Mouse (Mus musculus) Patski (cell line): ENCODE measurements around the gene Rsl24d1. TPM values are rescaled to one million over a fixed set of nuclear protein-coding genes. Genes with fewer than 3 reads are reported as not detected.

ENCODE experiments used
- ATAC-seq: fragments of 100-300 bp; one replicate; pipeline ENCODE4 v1.8.0; 2021
- CTCF ChIA-PET: fragments of 350-600 bp; sonication (Branson Sonifier 250); formaldehyde crosslinking; loops from one replicate; lab custom pipeline; 2022; ENCODE audit warnings: inconsistent platforms; lab: Charles Lee
- POLR2A ChIA-PET: fragments of 350-600 bp; sonication (Branson Sonifier 250); formaldehyde crosslinking; loops from one replicate; lab custom pipeline; 2022; ENCODE audit warnings: antibody characterized with exemption, inconsistent platforms; lab: Charles Lee
- DNase-seq: peaks from one replicate; pipeline ENCODE4 v3.0.0-alpha.2; 2011; ENCODE audit warnings: low read depth, low spot score
- H3K27me3 ChIP-seq: fragments of 371-371 bp; one replicate; pipeline ENCODE4 v1.5.1; 2021
- CTCF ChIP-seq: fragments of 100-300 bp; IDR thresholded peaks from one replicate; pipeline ENCODE4 v1.5.1; 2021
- in situ Hi-C: fragments of 300-500 bp; cut with MboI; formaldehyde crosslinking; loops from 3 replicates; pipeline ENCODE4 v1.11.1; 2018; ENCODE audit warnings: low pct_unique_long_range_greater_than_20kb, mixed read lengths
- polyA plus RNA-seq: library from polyadenylated mRNA; unstranded; gene quantifications from one replicate; pipeline ENCODE4 v1.2.3, GENCODE M21; 2021

The Rsl24d1 gene
- polyA plus RNA-seq, 1 experiment from 2014 or later = 52.1 TPM

- TF ChIP-seq CTCF = no peak
- CTCF ChIA-PET = no interaction called here
- no peaks in the 10 kb centered on the region for H3K27me3 ChIP-seq
- DNase-seq (peak; percentile 13), ATAC-seq (peak; percentile 60)
- in situ Hi-C loops = no loop called here
- POLR2A ChIA-PET = no interaction called here
Measured at GRCm38 (mm10) chr9:73129875-73130274, 16.6 kb downstream of the Rsl24d1 start.

GRCm38 (mm10) chr9:73130529-73130928 lies 17.3 kb downstream of the Rsl24d1 start:
- peak; percentile 33 for ATAC-seq
- ChIA-PET CTCF (no interaction called here), POLR2A (no interaction called here)
- no peak for TF ChIP-seq CTCF
- in situ Hi-C loops = no loop called here
- no peak for DNase-seq
- no peaks in the 10 kb centered on the region for H3K27me3 ChIP-seq

- H3K27me3 ChIP-seq = peaks cover 3% of the 10 kb centered on the region
- in situ Hi-C loops = no loop called here
- ChIA-PET CTCF (no interaction called here), POLR2A (no interaction called here)
- DNase-seq (no peak), ATAC-seq (no peak)
- no peak for TF ChIP-seq CTCF
Measured at GRCm38 (mm10) chr9:73137341-73137886, 24.2 kb downstream of the Rsl24d1 start.

GRCm38 (mm10) chr9:73154347-73154746 lies 41.1 kb downstream of the Rsl24d1 start:
- DNase-seq = no peak
- no peaks in the 10 kb centered on the region for H3K27me3 ChIP-seq
- no peak for ATAC-seq
- in situ Hi-C loops = loop anchor here (25.0 kb wide), 1 partner anchor 408 kb away; no protein-coding TSS in a partner anchor
- POLR2A ChIA-PET = no interaction called here
- CTCF ChIA-PET = no interaction called here
- peak; percentile 5 for TF ChIP-seq CTCF

- ChIA-PET CTCF (no interaction called here), POLR2A (interaction anchor here (0.6 kb wide), 1 partner anchor 847 kb away, joined by 3 read pairs; no protein-coding TSS in a partner anchor)
- DNase-seq = no peak
- ATAC-seq = no peak
- H3K27me3 ChIP-seq = no peaks in the 10 kb centered on the region
- in situ Hi-C loops = loop anchor here (25.0 kb wide), 1 partner anchor 404 kb away; no protein-coding TSS in a partner anchor
- no peak for TF ChIP-seq CTCF
Measured at GRCm38 (mm10) chr9:73157968-73158367, 44.7 kb downstream of the Rsl24d1 start.

GRCm38 (mm10) chr9:73159265-73159664 lies 46.0 kb downstream of the Rsl24d1 start:
- ChIA-PET CTCF (interaction anchor here (0.9 to 1.4 kb wide), 2 partner anchors 11 to 19 kb away, joined by 3 read pairs; no protein-coding TSS in a partner anchor), POLR2A (no interaction called here)
- no peak for DNase-seq
- ATAC-seq = no peak
- H3K27me3 ChIP-seq = no peaks in the 10 kb centered on the region
- peak; percentile 60 for TF ChIP-seq CTCF
- in situ Hi-C loops = loop anchor here (25.0 kb wide), 1 partner anchor 403 kb away; no protein-coding TSS in a partner anchor

GRCm38 (mm10) chr9:73162571-73163333 lies 49.5 kb downstream of the Rsl24d1 start:
- peak; percentile 88 for TF ChIP-seq CTCF
- no peaks in the 10 kb centered on the region for H3K27me3 ChIP-seq
- ATAC-seq (peak; percentile 71), DNase-seq (no peak)
- in situ Hi-C loops = loop anchor here (5.0 to 25.0 kb wide), 3 partner anchors 400 to 820 kb away; no protein-coding TSS in a partner anchor
- CTCF ChIA-PET = interaction anchor here (0.7 to 2.0 kb wide), 8 partner anchors 10 to 918 kb away, joined by 3 to 7 read pairs (median 3); no protein-coding TSS in a partner anchor
- POLR2A ChIA-PET = interaction anchor here (1.0 kb wide), 1 partner anchor 820 kb away, joined by 3 read pairs; no protein-coding TSS in a partner anchor

GRCm38 (mm10) chr9:73165631-73166030 lies 52.4 kb downstream of the Rsl24d1 start:
- H3K27me3 ChIP-seq = peaks cover 2% of the 10 kb centered on the region
- DNase-seq (no peak), ATAC-seq (peak; percentile 21)
- CTCF ChIA-PET = interaction anchor here (1.0 kb wide), 1 partner anchor 273 kb away, joined by 3 read pairs; no protein-coding TSS in a partner anchor
- in situ Hi-C loops = loop anchor here (10.0 to 25.0 kb wide), 2 partner anchors 397 to 479 kb away; no protein-coding TSS in a partner anchor
- POLR2A ChIA-PET = no interaction called here
- no peak for TF ChIP-seq CTCF

Other genes starting within 250 kb of the Rsl24d1 start
- 8.4 TPM for gene Pygo1, start 187.8 kb upstream of the Rsl24d1 start, polyA plus RNA-seq
- 0.77 TPM for gene Dyx1c1, start 154.6 kb upstream of the Rsl24d1 start, polyA plus RNA-seq
- gene Gm44503, start 154.6 kb upstream of the Rsl24d1 start, polyA plus RNA-seq = not detected
- gene Ccpg1os, start 128.0 kb upstream of the Rsl24d1 start, polyA plus RNA-seq = 24.3 TPM
- 63.2 TPM for gene Ccpg1, start 128.0 kb upstream of the Rsl24d1 start, polyA plus RNA-seq
- 23.3 TPM for gene Pigb, start 73.0 kb upstream of the Rsl24d1 start, polyA plus RNA-seq
- gene Rab27a, start 68.6 kb upstream of the Rsl24d1 start, polyA plus RNA-seq = 2.9 TPM
- not detected for gene Khdc3, start 11.6 kb upstream of the Rsl24d1 start, polyA plus RNA-seq
- not detected for gene Gm20509, start 11.0 kb upstream of the Rsl24d1 start, polyA plus RNA-seq